Mouse (Mus musculus) embryonic facial prominence, embryonic 11.5 days (tissue): ENCODE results near the gene Cdipt. TPM values are rescaled to one million over a fixed set of nuclear protein-coding genes. Genes with fewer than 3 reads are reported as not detected.

Experiments used
- ATAC-seq: fragments of 200-750 bp; cut with Nextera tagmentation; replicated peaks from 2 replicates; pipeline ENCODE4 v1.8.0; 2017; ENCODE audit warnings: low read depth; ENCODE audit not compliant: insufficient number of reproducible peaks, low FRiP score, low TSS enrichment
- DNase-seq: peaks from one replicate; pipeline ENCODE4 v3.0.0-alpha.2; 2015; ENCODE audit warnings: low spot score
- H3K27ac ChIP-seq: fragments of 300-500 bp; sonication (generic); replicated peaks from 2 replicates; pipeline ENCODE4 v1.5.1; 2014; ENCODE audit warnings: mild to moderate bottlenecking, low read depth, low read length, control low read depth
- H3K27me3 ChIP-seq: fragments of 300-500 bp; sonication (generic); 2 replicates; pipeline ENCODE4 v1.6.1; 2014; ENCODE audit warnings: mild to moderate bottlenecking, low read length, moderate library complexity, mixed read lengths; ENCODE audit not compliant: control insufficient read depth, insufficient read depth
- H3K36me3 ChIP-seq: fragments of 300-500 bp; sonication (generic); replicated peaks from 2 replicates; pipeline ENCODE4 v1.6.1; 2014; ENCODE audit warnings: low read depth, mild to moderate bottlenecking, low read length, moderate library complexity, mixed read lengths; ENCODE audit not compliant: control insufficient read depth, insufficient read depth
- H3K4me1 ChIP-seq: fragments of 300-500 bp; sonication (generic); 2 replicates; pipeline ENCODE4 v1.6.1; 2014; ENCODE audit warnings: low read length, mixed read lengths; ENCODE audit not compliant: control insufficient read depth, insufficient read depth
- H3K4me2 ChIP-seq: fragments of 300-500 bp; sonication (generic); 2 replicates; pipeline ENCODE4 v1.6.1; 2014; ENCODE audit warnings: low read depth, mild to moderate bottlenecking, control low read depth, low read length, moderate library complexity
- H3K4me3 ChIP-seq: fragments of 300-500 bp; sonication (generic); 2 replicates; pipeline ENCODE4 v1.5.1; 2014; ENCODE audit warnings: low read depth, low read length, control low read depth
- H3K9ac ChIP-seq: fragments of 300-500 bp; sonication (generic); replicated peaks from 2 replicates; pipeline ENCODE4 v1.6.1; 2014; ENCODE audit warnings: mild to moderate bottlenecking, control low read depth, low read length
- H3K9me3 ChIP-seq: fragments of 300-500 bp; sonication (generic); replicated peaks from 2 replicates; pipeline ENCODE4 v1.6.1; 2016; ENCODE audit warnings: mild to moderate bottlenecking, low read length, inconsistent platforms, mixed read lengths; ENCODE audit not compliant: control insufficient read depth
- WGBS: fragments of 180-500 bp; shearing (Covaris S2); extraction: QIAGEN DNeasy Blood & Tissue Kit; methylation state at CpG from one replicate; pipeline ENCODE4 v1.1.7; 2014; 5-methylcytosine and 5-hydroxymethylcytosine counted together
- polyA plus RNA-seq: library from polyadenylated mRNA; unstranded; fragments of >200 nt; fragmentation: Nextera tagmentation; extraction: Ambion mirVana; gene quantifications from 2 replicates; pipeline ENCODE4 v1.2.1, GENCODE M21; 2014

Cdipt gene
- polyA plus RNA-seq, 1 experiment from 2014 or later, result 64.3 TPM

DNA sequence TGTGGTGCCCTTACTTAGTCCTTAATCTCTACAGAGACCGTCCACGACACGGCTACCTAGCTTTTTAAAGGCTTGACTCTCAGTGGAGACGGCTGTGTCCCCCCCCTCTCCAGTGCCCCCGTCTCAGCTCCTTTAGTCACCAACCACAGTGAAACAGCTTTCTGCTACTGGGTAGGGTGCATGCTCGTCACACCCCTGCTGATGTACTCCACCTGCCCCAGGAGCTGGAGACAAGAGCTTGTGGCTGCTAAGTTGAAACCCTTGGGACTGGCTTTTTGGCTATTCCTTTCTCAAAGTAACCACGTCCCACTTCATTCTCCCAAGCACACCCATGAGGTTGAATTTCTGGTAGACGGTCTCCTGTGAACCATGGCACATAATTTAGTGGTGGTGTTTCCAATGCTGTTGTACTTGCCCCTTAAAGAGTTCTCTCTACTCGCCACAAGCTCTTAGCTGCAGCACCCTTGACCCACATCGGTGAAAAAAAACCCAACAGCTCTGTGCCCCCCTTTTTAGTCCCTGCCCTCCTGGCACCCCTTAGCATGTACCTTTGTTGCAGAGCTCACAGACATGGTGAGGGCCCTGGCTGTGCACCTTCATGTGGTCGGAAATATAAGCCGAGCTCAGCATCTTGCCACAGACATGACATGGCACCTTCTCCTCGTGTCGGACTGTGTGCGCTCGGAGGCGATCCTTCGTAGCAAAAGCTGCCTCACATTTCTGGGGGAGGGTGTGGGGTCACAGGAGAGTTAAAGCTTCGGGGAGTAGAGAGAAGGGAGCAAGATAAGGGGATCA, 48.4 kb downstream of the Cdipt start:
- Histone ChIP-seq H3K27me3 (no peaks in the 10 kb centered on the region), H3K9ac (peak overlapping the region; percentile 100), H3K4me2 (peak overlapping the region; percentile 97), H3K4me3 (peak overlapping the region; percentile 99), H3K27ac (no peak overlapping the region), H3K4me1 (peaks cover 18% of the 10 kb centered on the region), H3K36me3 (peaks cover 6% of the 10 kb centered on the region), H3K9me3 (no peaks in the 10 kb centered on the region)
- WGBS, result 34% methylated on average over 19 of the region's 19 CpGs
- DNase-seq (no peak), ATAC-seq (no peak)

DNA sequence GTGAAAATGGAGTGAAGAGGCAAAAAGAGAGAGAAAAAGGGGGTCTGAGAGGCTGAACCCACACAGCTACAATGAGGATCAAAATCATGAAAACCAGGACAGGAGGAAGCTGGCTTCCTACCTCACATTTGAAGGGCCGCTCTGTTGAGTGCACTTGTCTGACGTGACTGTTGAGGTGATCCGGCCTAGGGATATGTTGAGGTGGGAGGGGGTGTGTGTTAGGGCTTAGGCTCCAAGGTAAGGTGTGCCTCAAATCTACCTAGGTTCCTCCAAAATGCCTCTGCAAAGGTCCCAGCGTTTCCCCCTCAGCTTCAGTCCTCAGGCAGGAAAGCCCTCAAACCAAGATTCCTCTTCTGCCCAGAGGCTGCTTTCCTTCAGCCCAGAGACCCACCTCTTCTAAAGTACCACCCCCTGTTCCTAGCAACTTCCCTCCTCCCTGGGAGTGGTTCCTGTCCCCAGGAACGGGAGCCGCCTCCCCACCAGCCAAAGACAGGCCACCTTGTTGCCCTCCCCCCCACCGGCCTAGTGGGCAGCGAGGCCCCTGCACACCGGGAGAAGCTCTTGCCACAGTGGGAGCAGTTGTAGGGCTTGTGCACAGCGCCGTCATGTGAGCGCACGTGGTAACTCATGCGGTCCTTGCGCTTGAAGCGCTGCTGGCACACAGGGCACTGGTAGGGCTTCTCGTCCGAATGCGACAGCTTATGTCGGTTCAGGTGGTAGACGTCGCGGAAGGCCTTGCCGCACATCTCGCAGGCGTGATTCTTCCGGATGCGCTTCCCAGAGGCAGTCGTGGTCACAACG, 49.2 kb downstream of the Cdipt start:
- H3K9ac ChIP-seq, result peak overlapping the region; percentile 100
- WGBS, result 2% methylated on average over 30 of the region's 30 CpGs
- H3K4me2 ChIP-seq, result peak overlapping the region; percentile 97
- ATAC-seq (no peak), DNase-seq (peak; percentile 83)
- H3K4me3 ChIP-seq, result peak overlapping the region; percentile 99
- H3K4me1 ChIP-seq, result peaks cover 18% of the 10 kb centered on the region
- H3K36me3 ChIP-seq, result peaks cover 6% of the 10 kb centered on the region
- H3K27me3 ChIP-seq, result no peaks in the 10 kb centered on the region
- H3K27ac ChIP-seq, result peak overlapping the region; percentile 98
- H3K9me3 ChIP-seq, result no peaks in the 10 kb centered on the region

DNA sequence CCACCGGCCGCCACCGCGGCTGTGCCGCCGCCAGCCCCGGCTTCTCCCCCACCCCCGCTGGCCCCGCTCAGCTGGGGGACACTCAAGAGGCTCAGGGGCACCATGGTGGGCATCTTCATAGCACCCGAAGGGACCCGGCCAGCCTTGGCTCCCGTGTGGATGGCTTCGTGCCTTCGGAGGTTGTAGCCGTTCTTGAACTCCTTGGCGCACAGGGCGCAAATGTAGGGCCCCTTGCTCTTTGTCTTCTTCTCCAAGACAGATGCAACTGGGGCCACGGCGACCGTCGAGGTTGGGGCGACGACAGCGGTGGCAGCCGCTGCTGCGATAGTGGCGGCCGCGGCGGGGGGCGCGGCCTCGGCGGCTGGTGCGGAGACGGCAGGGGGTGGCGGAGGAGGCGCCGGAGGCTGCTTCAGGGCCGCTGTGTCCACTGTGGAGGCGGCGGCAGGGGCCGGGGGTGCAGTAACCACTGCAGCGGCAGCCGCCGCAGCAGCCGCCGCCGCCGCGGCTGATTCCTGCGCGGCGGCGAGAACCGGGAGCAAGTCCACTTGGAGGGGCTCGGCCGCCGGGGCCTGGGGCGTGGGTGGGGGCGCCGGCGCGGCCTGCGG, 49.9 kb downstream of the Cdipt start:
- DNase-seq, result peak; percentile 34
- ATAC-seq, result no peak
- H3K4me1 ChIP-seq, result peaks cover 17% of the 10 kb centered on the region

DNA sequence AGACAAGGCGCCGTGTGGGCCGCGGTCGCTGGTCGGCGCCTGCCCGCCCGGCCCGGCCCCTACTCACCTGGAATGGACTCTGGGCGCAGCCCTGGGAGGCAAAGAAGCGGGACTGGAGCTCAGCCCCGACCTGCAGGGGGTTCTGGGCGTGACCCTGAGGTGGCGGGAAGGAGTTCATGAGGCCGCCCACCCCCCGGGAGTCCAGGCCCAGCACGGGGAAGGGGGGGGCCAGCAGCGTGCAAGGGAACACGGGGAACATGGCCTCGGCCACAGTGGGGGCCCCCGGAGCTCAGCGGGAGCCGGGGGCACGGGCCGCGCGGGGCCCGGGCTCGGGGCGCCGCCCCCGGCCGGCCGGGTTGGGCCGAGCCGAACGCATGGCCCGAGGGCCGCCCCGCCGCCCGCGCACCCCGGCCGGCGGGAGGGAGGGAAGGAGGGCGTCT, 50.5 kb downstream of the Cdipt start:
- Histone ChIP-seq H3K36me3 (peaks cover 6% of the 10 kb centered on the region), H3K9me3 (no peaks in the 10 kb centered on the region), H3K27me3 (no peaks in the 10 kb centered on the region), H3K4me3 (peak overlapping the region; percentile 99), H3K27ac (peak overlapping the region; percentile 98), H3K4me2 (peak overlapping the region; percentile 97), H3K4me1 (peaks cover 16% of the 10 kb centered on the region), H3K9ac (peak overlapping the region; percentile 100)
- WGBS, result 0% methylated on average over 18 of the region's 48 CpGs
- peak; percentile 30 for ATAC-seq
- peak; percentile 78 for DNase-seq

More for the DNA sequence above, 49.9 kb downstream of the Cdipt start:
- peak overlapping the region; percentile 98 for H3K27ac ChIP-seq
- under 1% methylated on average over 53 of the region's 65 CpGs for WGBS
- peaks cover 6% of the 10 kb centered on the region for H3K36me3 ChIP-seq
- H3K27me3 ChIP-seq, result no peaks in the 10 kb centered on the region
- H3K9me3 ChIP-seq, result no peaks in the 10 kb centered on the region
- H3K4me3 ChIP-seq, result peak overlapping the region; percentile 99
- peak overlapping the region; percentile 97 for H3K4me2 ChIP-seq
- H3K9ac ChIP-seq, result peak overlapping the region; percentile 100

DNA sequence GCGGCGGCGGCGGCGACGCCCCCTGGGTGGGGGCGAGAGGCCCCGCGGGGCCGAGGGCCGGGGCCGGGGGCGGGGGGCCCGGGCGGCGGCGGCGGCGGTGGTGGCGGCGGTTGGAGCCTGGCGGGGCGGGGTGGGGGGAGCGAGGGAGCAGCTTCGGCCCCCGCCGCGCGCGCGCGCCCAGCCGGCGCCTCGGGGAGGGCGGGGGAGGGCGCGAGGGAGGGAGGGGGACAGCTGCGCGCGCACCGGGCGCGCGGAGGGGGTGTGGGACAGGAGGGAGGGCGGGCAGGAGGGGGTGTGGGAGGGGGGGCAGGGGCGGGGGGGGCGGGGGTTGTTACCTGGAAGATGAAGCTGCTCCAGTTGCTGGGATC, 50.9 kb downstream of the Cdipt start:
- no peak for ATAC-seq
- peaks cover 6% of the 10 kb centered on the region for H3K36me3 ChIP-seq
- peaks cover 16% of the 10 kb centered on the region for H3K4me1 ChIP-seq

DNA sequence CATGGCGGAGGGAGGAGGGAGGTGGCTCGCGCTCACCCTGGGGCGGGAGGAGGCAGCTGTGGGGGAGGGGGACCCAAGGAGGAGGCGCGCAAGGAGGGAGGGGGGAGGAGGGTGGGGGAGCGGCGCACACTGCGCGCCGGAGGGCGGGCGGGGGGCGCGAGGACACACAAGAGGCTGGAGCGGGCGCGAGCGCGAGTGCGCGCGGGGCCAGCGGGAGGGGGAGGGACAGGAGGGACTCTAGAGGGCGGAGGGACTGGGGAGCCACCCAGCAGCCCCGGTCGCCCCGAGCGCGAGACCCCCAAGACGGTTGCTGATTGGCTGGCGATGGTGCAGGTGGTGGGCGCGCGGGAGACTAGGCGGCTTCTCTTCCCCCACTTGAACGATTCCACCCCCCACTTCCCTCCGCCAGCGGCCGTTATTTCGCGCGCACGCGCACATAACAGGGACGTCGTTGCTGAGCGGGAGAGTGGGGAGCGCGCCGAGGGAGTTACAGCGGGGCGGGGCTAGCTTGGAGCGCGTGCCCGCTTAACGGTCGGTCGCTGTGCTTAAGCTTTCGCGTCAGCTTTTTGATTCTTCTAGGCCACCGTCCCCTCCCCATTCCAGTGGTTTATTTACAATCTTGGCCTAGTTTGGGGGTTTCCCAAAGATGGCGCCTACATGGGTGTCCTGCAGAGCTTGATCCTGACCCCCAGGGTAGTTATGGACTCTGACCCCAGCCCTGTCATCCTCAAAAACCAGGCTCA, 51.4 kb downstream of the Cdipt start, which contains the start of gene Maz:
Gene Maz (minus strand): TSS at position 54 of the 743 bp plus-strand sequence.
- WGBS, result 1% methylated on average over 56 of the region's 63 CpGs
- Histone ChIP-seq H3K9ac (peak within 1 kb of the TSS; percentile 100), H3K4me2 (peak within 1 kb of the TSS; percentile 97), H3K4me3 (peak within 1 kb of the TSS; percentile 99), H3K4me1 (peaks cover 16% of the 10 kb centered on the region), H3K27me3 (no peaks in the 10 kb centered on the region), H3K27ac (peak within 1 kb of the TSS; percentile 98), H3K9me3 (no peaks in the 10 kb centered on the region), H3K36me3 (peaks cover 6% of the 10 kb centered on the region)
- DNase-seq (peak; percentile 100), ATAC-seq (peak; percentile 85)

More for the DNA sequence above, 50.9 kb downstream of the Cdipt start:
- no CpG with 5 or more reads among the region's 48 CpGs for WGBS
- H3K4me2 ChIP-seq, result peak overlapping the region; percentile 97; the same call in 1 of the 2 replicates
- peak overlapping the region; percentile 100 for H3K9ac ChIP-seq
- peak overlapping the region; percentile 98 for H3K27ac ChIP-seq
- DNase-seq, result no peak
- no peaks in the 10 kb centered on the region for H3K9me3 ChIP-seq
- H3K27me3 ChIP-seq, result no peaks in the 10 kb centered on the region
- peak overlapping the region; percentile 99 for H3K4me3 ChIP-seq

- no peak for DNase-seq
- H3K4me3 ChIP-seq, result peak overlapping the region; percentile 99
- WGBS, result 71% methylated on average over 8 of the region's 8 CpGs
- H3K9ac ChIP-seq, result peak overlapping the region; percentile 51
- H3K4me2 ChIP-seq, result peak overlapping the region; percentile 32
- peak overlapping the region; percentile 53 for H3K27ac ChIP-seq
- no peaks in the 10 kb centered on the region for H3K27me3 ChIP-seq
- H3K9me3 ChIP-seq, result no peaks in the 10 kb centered on the region
- ATAC-seq, result no peak
- H3K4me1 ChIP-seq, result peaks cover 15% of the 10 kb centered on the region
- H3K36me3 ChIP-seq, result peaks cover 12% of the 10 kb centered on the region
These were observed 52.2 kb downstream of the Cdipt start for GRCm38 (mm10) chr7:127027885-127028284.
